Mouse (Mus musculus): ENCODE results near the gene Arvcf. TPM values are rescaled to one million over a fixed set of nuclear protein-coding genes. Genes with fewer than 3 reads are reported as not detected.

The Arvcf gene
- polyA plus RNA-seq, 1 experiment from 2014 or later: 23.5 TPM

- 0 out of 2 replicates have a peak overlapping the region, but pooled peaks have one; percentile 76 for H3K4me2 ChIP-seq (ENCODE audit: low read depth, low read length)
- no peaks in the 10 kb centered on the region for H3K9me3 ChIP-seq (ENCODE audit: control insufficient read depth, low read length)
- peaks cover 11% of the 10 kb centered on the region; the same call in 1 of the 2 replicates for H3K36me3 ChIP-seq (ENCODE audit: control insufficient read depth, insufficient read depth, low read length)
- peak overlapping the region; percentile 44 for H3K27ac ChIP-seq (replicated peaks; ENCODE audit: low read depth, low read length)
- no peak overlapping the region for H3K4me3 ChIP-seq (ENCODE audit: low read depth, low read length)
- 66% methylated on average over 7 of the region's 7 CpGs for WGBS
- no peak for ATAC-seq (ENCODE audit: low read depth)
- peaks cover 22% of the 10 kb centered on the region for H3K4me1 ChIP-seq (ENCODE audit: control insufficient read depth, insufficient read depth, low read length)
- DNase-seq (ENCODE audit: low spot score): no peak
- no peak overlapping the region for H3K9ac ChIP-seq (ENCODE audit: low read depth, low read length)
- no peaks in the 10 kb centered on the region for H3K27me3 ChIP-seq (replicated peaks; ENCODE audit: control insufficient read depth, insufficient read depth, low read length)
Observed at GRCm38 (mm10) chr16:18423203-18423914, 75.4 kb downstream of the Arvcf start.

GRCm38 (mm10) chr16:18423915-18424265, 75.9 kb downstream of the Arvcf start:
- peaks cover 22% of the 10 kb centered on the region for H3K4me1 ChIP-seq (ENCODE audit: control insufficient read depth, insufficient read depth, low read length)
- peak overlapping the region; percentile 44 for H3K27ac ChIP-seq (replicated peaks; ENCODE audit: low read depth, low read length)
- H3K4me2 ChIP-seq (ENCODE audit: low read depth, low read length): peak overlapping the region; percentile 76; the same call in 1 of the 2 replicates
- no peaks in the 10 kb centered on the region for H3K27me3 ChIP-seq (replicated peaks; ENCODE audit: control insufficient read depth, insufficient read depth, low read length)
- DNase-seq (ENCODE audit: low spot score): no peak
- no peak overlapping the region for H3K4me3 ChIP-seq (ENCODE audit: low read depth, low read length)
- 63% methylated on average over 5 of the region's 5 CpGs for WGBS
- no peak for ATAC-seq (ENCODE audit: low read depth)
- 0 out of 2 replicates have a peak overlapping the region, but pooled peaks have one; percentile 19 for H3K9ac ChIP-seq (ENCODE audit: low read depth, low read length)
- peaks cover 9% of the 10 kb centered on the region; the same call in 1 of the 2 replicates for H3K36me3 ChIP-seq (ENCODE audit: control insufficient read depth, insufficient read depth, low read length)
- H3K9me3 ChIP-seq (ENCODE audit: control insufficient read depth, low read length): no peaks in the 10 kb centered on the region

- ATAC-seq (ENCODE audit: low read depth) (peak; percentile 23; the same call in 1 of the 2 replicates), DNase-seq (ENCODE audit: low spot score) (peak; percentile 44)
- WGBS: 30% methylated on average over 11 of the region's 11 CpGs
- peaks cover 9% of the 10 kb centered on the region; the same call in 1 of the 2 replicates for H3K36me3 ChIP-seq (ENCODE audit: control insufficient read depth, insufficient read depth, low read length)
- H3K27me3 ChIP-seq (replicated peaks; ENCODE audit: control insufficient read depth, insufficient read depth, low read length): no peaks in the 10 kb centered on the region
- H3K4me2 ChIP-seq (ENCODE audit: low read depth, low read length): peak overlapping the region; percentile 76
- H3K4me3 ChIP-seq (ENCODE audit: low read depth, low read length): peak overlapping the region; percentile 18; the same call in 1 of the 2 replicates
- peak overlapping the region; percentile 19; the same call in 1 of the 2 replicates for H3K9ac ChIP-seq (ENCODE audit: low read depth, low read length)
- H3K9me3 ChIP-seq (ENCODE audit: control insufficient read depth, low read length): no peaks in the 10 kb centered on the region
- peak overlapping the region; percentile 44; the same call in 1 of the 2 replicates for H3K27ac ChIP-seq (replicated peaks; ENCODE audit: low read depth, low read length)
- H3K4me1 ChIP-seq (ENCODE audit: control insufficient read depth, insufficient read depth, low read length): peaks cover 22% of the 10 kb centered on the region
Observed at GRCm38 (mm10) chr16:18424364-18425045, 76.5 kb downstream of the Arvcf start.

GRCm38 (mm10) chr16:18425475-18426214, 77.7 kb downstream of the Arvcf start:
- H3K4me2 ChIP-seq (ENCODE audit: low read depth, low read length): peak overlapping the region; percentile 76
- peaks cover 9% of the 10 kb centered on the region; the same call in 1 of the 2 replicates for H3K36me3 ChIP-seq (ENCODE audit: control insufficient read depth, insufficient read depth, low read length)
- peak overlapping the region; percentile 82 for H3K9ac ChIP-seq (ENCODE audit: low read depth, low read length)
- H3K4me1 ChIP-seq (ENCODE audit: control insufficient read depth, insufficient read depth, low read length): peaks cover 22% of the 10 kb centered on the region
- 31% methylated on average over 10 of the region's 10 CpGs for WGBS
- H3K27me3 ChIP-seq (replicated peaks; ENCODE audit: control insufficient read depth, insufficient read depth, low read length): no peaks in the 10 kb centered on the region
- DNase-seq (ENCODE audit: low spot score) (no peak), ATAC-seq (ENCODE audit: low read depth) (peak; percentile 23)
- peak overlapping the region; percentile 78 for H3K4me3 ChIP-seq (ENCODE audit: low read depth, low read length)
- no peaks in the 10 kb centered on the region for H3K9me3 ChIP-seq (ENCODE audit: control insufficient read depth, low read length)
- H3K27ac ChIP-seq (replicated peaks; ENCODE audit: low read depth, low read length): peak overlapping the region; percentile 49

- peak within 1 kb of the TSS; percentile 78 for H3K4me3 ChIP-seq (ENCODE audit: low read depth, low read length)
- peak within 1 kb of the TSS; percentile 82 for H3K9ac ChIP-seq (ENCODE audit: low read depth, low read length)
- peaks cover 9% of the 10 kb centered on the region; the same call in 1 of the 2 replicates for H3K36me3 ChIP-seq (ENCODE audit: control insufficient read depth, insufficient read depth, low read length)
- WGBS: under 1% methylated on average over 32 of the region's 52 CpGs
- H3K9me3 ChIP-seq (ENCODE audit: control insufficient read depth, low read length): no peaks in the 10 kb centered on the region
- H3K4me2 ChIP-seq (ENCODE audit: low read depth, low read length): peak within 1 kb of the TSS; percentile 76
- peaks cover 22% of the 10 kb centered on the region for H3K4me1 ChIP-seq (ENCODE audit: control insufficient read depth, insufficient read depth, low read length)
- DNase-seq (ENCODE audit: low spot score): peak; percentile 71
- ATAC-seq (ENCODE audit: low read depth): peak; percentile 80
- peak within 1 kb of the TSS; percentile 49 for H3K27ac ChIP-seq (replicated peaks; ENCODE audit: low read depth, low read length)
- H3K27me3 ChIP-seq (replicated peaks; ENCODE audit: control insufficient read depth, insufficient read depth, low read length): no peaks in the 10 kb centered on the region
Observed at GRCm38 (mm10) chr16:18426215-18426791, 78.3 kb downstream of the Arvcf start, which contains the start of gene Txnrd2. Gene Txnrd2 (plus strand): TSS chr16:18426384.

- H3K4me1 ChIP-seq (ENCODE audit: control insufficient read depth, insufficient read depth, low read length): peaks cover 22% of the 10 kb centered on the region
- H3K9ac ChIP-seq (ENCODE audit: low read depth, low read length): peak within 1 kb of the TSS; percentile 82
- DNase-seq (ENCODE audit: low spot score) (no peak), ATAC-seq (ENCODE audit: low read depth) (no peak)
- peak within 1 kb of the TSS; percentile 76 for H3K4me2 ChIP-seq (ENCODE audit: low read depth, low read length)
- H3K27me3 ChIP-seq (replicated peaks; ENCODE audit: control insufficient read depth, insufficient read depth, low read length): no peaks in the 10 kb centered on the region
- peak within 1 kb of the TSS; percentile 78 for H3K4me3 ChIP-seq (ENCODE audit: low read depth, low read length)
- peak within 1 kb of the TSS; percentile 49 for H3K27ac ChIP-seq (replicated peaks; ENCODE audit: low read depth, low read length)
- 59% methylated on average over 5 of the region's 5 CpGs for whole genome bisulfite sequencing
- peaks cover 4% of the 10 kb centered on the region; the same call in 1 of the 2 replicates for H3K36me3 ChIP-seq (ENCODE audit: control insufficient read depth, insufficient read depth, low read length)
- no peaks in the 10 kb centered on the region for H3K9me3 ChIP-seq (ENCODE audit: control insufficient read depth, low read length)
Observed at GRCm38 (mm10) chr16:18426802-18427280, 78.9 kb downstream of the Arvcf start, which contains the start of gene Comt. Gene Comt (minus strand): TSS chr16:18426852.

- H3K36me3 ChIP-seq (ENCODE audit: control insufficient read depth, insufficient read depth, low read length): no peaks in the 10 kb centered on the region
- no peaks in the 10 kb centered on the region for H3K27me3 ChIP-seq (replicated peaks; ENCODE audit: control insufficient read depth, insufficient read depth, low read length)
- no peak overlapping the region for H3K9ac ChIP-seq (ENCODE audit: low read depth, low read length)
- WGBS: 86% methylated on average over 5 of the region's 5 CpGs
- DNase-seq (ENCODE audit: low spot score): no peak
- ATAC-seq (ENCODE audit: low read depth): no peak
- H3K4me1 ChIP-seq (ENCODE audit: control insufficient read depth, insufficient read depth, low read length): peaks cover 22% of the 10 kb centered on the region
- no peak overlapping the region for H3K27ac ChIP-seq (replicated peaks; ENCODE audit: low read depth, low read length)
- no peak overlapping the region for H3K4me2 ChIP-seq (ENCODE audit: low read depth, low read length)
- H3K4me3 ChIP-seq (ENCODE audit: low read depth, low read length): no peak overlapping the region
- H3K9me3 ChIP-seq (ENCODE audit: control insufficient read depth, low read length): no peaks in the 10 kb centered on the region
Observed at GRCm38 (mm10) chr16:18428011-18428515, 80.1 kb downstream of the Arvcf start.
